Mouse (Mus musculus) bone marrow, adult 2 months (tissue): ENCODE results near the gene Fyb2.

Experiments
- CTCF ChIP-seq: fragments of 200-500 bp; IDR thresholded peaks from 2 replicates; pipeline ENCODE4 v1.5.1; 2011; ENCODE audit warnings: low read length, control low read depth; ENCODE audit not compliant: control insufficient read depth, insufficient read depth
- POLR2A ChIP-seq: fragments of 200-500 bp; IDR thresholded peaks from 2 replicates; pipeline ENCODE4 v1.6.1; 2011; ENCODE audit warnings: low read depth, mild to moderate bottlenecking, control low read depth, low read length, borderline replicate concordance; ENCODE audit not compliant: control insufficient read depth

DNA sequence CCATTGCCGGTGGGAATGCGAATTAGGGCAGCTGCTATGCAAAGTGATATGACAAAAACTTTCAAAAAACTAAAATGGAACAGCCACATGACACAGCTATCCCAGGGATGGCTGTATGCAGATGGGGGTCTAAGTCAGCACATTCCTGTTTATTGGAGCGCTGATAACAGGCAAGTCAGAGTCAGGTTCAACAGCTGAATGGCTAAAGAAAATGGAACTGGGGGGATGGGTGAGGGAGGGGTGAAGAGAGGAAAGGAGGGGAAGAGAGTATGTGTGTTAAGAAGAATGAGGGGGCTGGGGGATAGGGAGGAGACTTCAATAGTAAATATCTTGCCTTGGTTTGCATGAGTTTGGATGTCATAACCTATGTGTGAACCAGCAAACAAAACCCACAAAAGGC lies 79.0 kb downstream of the Fyb2 start:
- TF ChIP-seq CTCF (no peak), POLR2A (no peak)
